Mouse (Mus musculus) forebrain, embryonic 14.5 days (tissue): ENCODE measurements at regions not wholly inside any gene's neighbourhood (a gene's known extent, or its start where the extent isn't known, plus 50 kb on each side); places are given as distances from the start of the nearest gene placed in this dataset.
A peak's percentile ranks its signal among the peaks of the same experiment; 100 is the strongest.

Source experiments
- ATAC-seq: fragments of 200-750 bp; cut with Nextera tagmentation; 2 replicates; pipeline ENCODE4 v1.8.0; 2017; ENCODE audit warnings: mild to moderate bottlenecking, moderate library complexity
- DNase-seq: peaks from one replicate; pipeline ENCODE4 v3.0.0-alpha.2; 2015; ENCODE audit warnings: low spot score
- H3K27ac ChIP-seq: fragments of 300-500 bp; sonication (generic); 2 replicates; pipeline ENCODE4 v1.5.1; 2014; ENCODE audit warnings: low read depth, mild to moderate bottlenecking, control low read depth, low read length, moderate library complexity
- H3K27me3 ChIP-seq: fragments of 300-500 bp; sonication (generic); replicated peaks from 2 replicates; pipeline ENCODE4 v1.6.1; 2014; ENCODE audit warnings: low read length, control low read depth, mixed read lengths; ENCODE audit not compliant: control insufficient read depth, insufficient read depth
- H3K36me3 ChIP-seq: fragments of 300-500 bp; sonication (generic); 2 replicates; pipeline ENCODE4 v1.6.1; 2014; ENCODE audit warnings: low read length, control low read depth; ENCODE audit not compliant: control insufficient read depth, insufficient read depth
- H3K4me1 ChIP-seq: fragments of 300-500 bp; sonication (generic); 2 replicates; pipeline ENCODE4 v1.6.1; 2014; ENCODE audit warnings: antibody characterized with exemption, low read length, control low read depth; ENCODE audit not compliant: control insufficient read depth, insufficient read depth
- H3K4me2 ChIP-seq: fragments of 300-500 bp; sonication (generic); 2 replicates; pipeline ENCODE4 v1.6.1; 2014; ENCODE audit warnings: mild to moderate bottlenecking, control low read depth, low read length
- H3K4me3 ChIP-seq: fragments of 300-500 bp; sonication (generic); 2 replicates; pipeline ENCODE4 v1.5.1; 2014; ENCODE audit warnings: low read depth, low read length, control low read depth
- H3K9ac ChIP-seq: fragments of 300-500 bp; sonication (generic); 2 replicates; pipeline ENCODE4 v1.6.1; 2014; ENCODE audit warnings: mild to moderate bottlenecking, low read length, control low read depth, moderate library complexity
- H3K9me3 ChIP-seq: fragments of 300-500 bp; sonication (generic); replicated peaks from 2 replicates; pipeline ENCODE4 v1.6.1; 2016; ENCODE audit warnings: low read length, control low read depth, mixed read lengths; ENCODE audit not compliant: control insufficient read depth
- WGBS: fragments of 180-500 bp; shearing (Covaris S2); extraction: QIAGEN DNeasy Blood & Tissue Kit; methylation state at CpG from one replicate; pipeline ENCODE4 v1.1.7; 2014; 5-methylcytosine and 5-hydroxymethylcytosine counted together

GRCm38 (mm10) chr15:70920138-70920537 is 2914.2 kb upstream of the Gm6569 start:
- ATAC-seq: no peak
- no peak overlapping the region for H3K27ac ChIP-seq
- no peaks in the 10 kb centered on the region for H3K36me3 ChIP-seq
- H3K4me3 ChIP-seq: no peak overlapping the region
- no peak overlapping the region for H3K4me2 ChIP-seq
- no peak for DNase-seq
- no peaks in the 10 kb centered on the region for H3K27me3 ChIP-seq
- H3K9ac ChIP-seq: no peak overlapping the region
- no peaks in the 10 kb centered on the region for H3K4me1 ChIP-seq
- H3K9me3 ChIP-seq: no peaks in the 10 kb centered on the region

GRCm38 (mm10) chr15:70920862-70921261 is 2913.5 kb upstream of the Gm6569 start:
- no peaks in the 10 kb centered on the region for H3K27me3 ChIP-seq
- no peak overlapping the region for H3K9ac ChIP-seq
- H3K9me3 ChIP-seq: no peaks in the 10 kb centered on the region
- peak; percentile 87 for ATAC-seq
- no peak overlapping the region for H3K4me3 ChIP-seq
- 45% methylated on average over 2 of the region's 2 CpGs for WGBS
- peak; percentile 90 for DNase-seq
- H3K4me2 ChIP-seq: no peak overlapping the region
- no peaks in the 10 kb centered on the region for H3K4me1 ChIP-seq
- no peak overlapping the region for H3K27ac ChIP-seq
- H3K36me3 ChIP-seq: no peaks in the 10 kb centered on the region
